In genomic region chr7:6858694-6859270, GRCm38 (mm10) we compare ENCODE assay signal across 12 mouse cellular contexts.
A peak's percentile ranks its signal among the peaks of the same experiment; 100 is the strongest.
DNase-seq lines count a peak whose midpoint lies in the region; ATAC-seq lines count a peak whose summit lies in the region.
"Had no signal": no experiment of that assay in that cellular context is flagged by ENCODE, and none has a peak within 500 bp of the region (broad histone marks: within the 10 kb centered on the region; RNA-seq: fewer than 3 reads in every experiment).

No protein-coding gene starts in this region.

- no peak for ATAC-seq in forebrain, embryonic 16.5 days
- peak; percentile 76 for ATAC-seq in kidney, embryonic 16.5 days (ENCODE audit: low FRiP score, low TSS enrichment)
- peak; percentile 38; the same call in 1 of the 2 replicates for ATAC-seq in limb, embryonic 13.5 days (ENCODE audit: low FRiP score, low read depth)
- ATAC-seq in activated CD4-positive, CD25-positive, alpha-beta regulatory T cell, adult 4 months: no peak
- no peak for ATAC-seq in megakaryocyte-erythroid progenitor cell, adult 5-6 weeks (replicated peaks; ENCODE audit: low FRiP score, low TSS enrichment, poor library complexity, severe bottlenecking)

- no peaks in the 10 kb centered on the region for H3K9me3 ChIP-seq in forebrain, embryonic 10.5 days
- no peaks in the 10 kb centered on the region for H3K9me3 ChIP-seq in forebrain, embryonic 16.5 days (ENCODE audit: control insufficient read depth, low read length)
- H3K9me3 ChIP-seq in kidney, embryonic 16.5 days (ENCODE audit: low read length): no peaks in the 10 kb centered on the region
- H3K9me3 ChIP-seq in limb, embryonic 13.5 days: no peaks in the 10 kb centered on the region
- H3K9me3 ChIP-seq: hindbrain, embryonic 15.5 days; stomach, embryonic 15.5 days had no signal

- no peaks in the 10 kb centered on the region for H3K27me3 ChIP-seq in forebrain, embryonic 10.5 days (ENCODE audit: poor library complexity, severe bottlenecking)
- no peaks in the 10 kb centered on the region for H3K27me3 ChIP-seq in forebrain, embryonic 16.5 days (replicated peaks; ENCODE audit: control insufficient read depth, insufficient read depth, low read length)
- H3K27me3 ChIP-seq in kidney, embryonic 16.5 days (ENCODE audit: insufficient read depth, low read length): no peaks in the 10 kb centered on the region
- no peaks in the 10 kb centered on the region for H3K27me3 ChIP-seq in limb, embryonic 13.5 days
- H3K27me3 ChIP-seq: hindbrain, embryonic 15.5 days; stomach, embryonic 15.5 days had no signal

- peak overlapping the region; percentile 76 for H3K27ac ChIP-seq in forebrain, embryonic 10.5 days
- no peak overlapping the region for H3K27ac ChIP-seq in forebrain, embryonic 16.5 days (ENCODE audit: low read length)
- H3K27ac ChIP-seq in kidney, embryonic 16.5 days (ENCODE audit: low read length): peak overlapping the region; percentile 86
- H3K27ac ChIP-seq in limb, embryonic 13.5 days: peak overlapping the region; percentile 67
- H3K27ac ChIP-seq: heart, adult 2 months; hindbrain, embryonic 15.5 days; stomach, embryonic 15.5 days had no signal

- no peak for DNase-seq in forebrain, embryonic 10.5 days (ENCODE audit: extremely low spot score, low spot score)
- no peak for DNase-seq in kidney, postnatal 36 days
- peak; percentile 42 for DNase-seq in embryo, embryonic 9.5 days (ENCODE audit: extremely low spot score)
- DNase-seq: cerebellum, postnatal 10 days; heart, adult 2 months had no signal

- H3K4me3 ChIP-seq in forebrain, embryonic 10.5 days: no peak overlapping the region
- no peak overlapping the region for H3K4me3 ChIP-seq in forebrain, embryonic 16.5 days (replicated peaks; ENCODE audit: low read length)
- H3K4me3 ChIP-seq in kidney, embryonic 16.5 days (ENCODE audit: low read length): no peak overlapping the region
- H3K4me3 ChIP-seq in limb, embryonic 13.5 days: no peak overlapping the region
- H3K4me3 ChIP-seq: heart, adult 2 months; hindbrain, embryonic 15.5 days; stomach, embryonic 15.5 days had no signal

- peaks cover 41% of the 10 kb centered on the region for H3K4me1 ChIP-seq in forebrain, embryonic 10.5 days
- H3K4me1 ChIP-seq in forebrain, embryonic 16.5 days (replicated peaks; ENCODE audit: control insufficient read depth, insufficient read depth, low read length): peaks cover 8% of the 10 kb centered on the region
- H3K4me1 ChIP-seq in kidney, embryonic 16.5 days (ENCODE audit: insufficient read depth, low read length): peaks cover 27% of the 10 kb centered on the region
- peaks cover 23% of the 10 kb centered on the region for H3K4me1 ChIP-seq in limb, embryonic 13.5 days

- 25% methylated on average over 5 of the region's 5 CpGs for WGBS in forebrain, embryonic 10.5 days
- 18% methylated on average over 5 of the region's 5 CpGs for WGBS in forebrain, embryonic 16.5 days
- WGBS in kidney, embryonic 16.5 days: 10% methylated on average over 5 of the region's 5 CpGs
- WGBS in limb, embryonic 13.5 days: 12% methylated on average over 5 of the region's 5 CpGs

- no peaks in the 10 kb centered on the region for H3K36me3 ChIP-seq in forebrain, embryonic 10.5 days (replicated peaks)
- H3K36me3 ChIP-seq in forebrain, embryonic 16.5 days (ENCODE audit: control insufficient read depth, insufficient read depth): no peaks in the 10 kb centered on the region
- H3K36me3 ChIP-seq in kidney, embryonic 16.5 days (ENCODE audit: insufficient read depth, low read length): no peaks in the 10 kb centered on the region
- no peaks in the 10 kb centered on the region for H3K36me3 ChIP-seq in limb, embryonic 13.5 days
- H3K36me3 ChIP-seq: hindbrain, embryonic 15.5 days; stomach, embryonic 15.5 days had no signal

- no peak overlapping the region for H3K4me2 ChIP-seq in forebrain, embryonic 16.5 days (ENCODE audit: low read length)
- H3K4me2 ChIP-seq in kidney, embryonic 16.5 days (replicated peaks; ENCODE audit: low read depth, low read length): no peak overlapping the region
- no peak overlapping the region for H3K4me2 ChIP-seq in limb, embryonic 13.5 days (replicated peaks)
- H3K4me2 ChIP-seq: hindbrain, embryonic 15.5 days; stomach, embryonic 15.5 days had no signal

- no peak overlapping the region for H3K9ac ChIP-seq in forebrain, embryonic 16.5 days (replicated peaks; ENCODE audit: low read depth, low read length)
- H3K9ac ChIP-seq in kidney, embryonic 16.5 days (replicated peaks; ENCODE audit: low read length): 0 out of 2 replicates have a peak overlapping the region, but pooled peaks have one; percentile 3
- H3K9ac ChIP-seq in limb, embryonic 13.5 days: no peak overlapping the region
- H3K9ac ChIP-seq: hindbrain, embryonic 15.5 days; stomach, embryonic 15.5 days had no signal

Comparison
In these comparisons a context has a peak if more than half of its experiments do, and no peak if none do; other contexts are left out.
1. ATAC-seq: peak in kidney, embryonic 16.5 days (single experiment) and limb, embryonic 13.5 days (single experiment); none in forebrain, embryonic 16.5 days (single experiment), activated CD4-positive, CD25-positive, alpha-beta regulatory T cell, adult 4 months (single experiment) and megakaryocyte-erythroid progenitor cell, adult 5-6 weeks (single experiment).